Mouse (Mus musculus) cerebellum, adult 2 months (tissue): Measurements from ENCODE around the gene Add1. TPM values are rescaled to one million over a fixed set of nuclear protein-coding genes. Genes with fewer than 3 reads are reported as not detected.

Experiments used
- DNase-seq, 2 experiments: peaks; one replicate each; pipeline ENCODE4 v3.0.0; 2021
- H3K27ac ChIP-seq: fragments of 200-500 bp; 2 replicates; pipeline ENCODE4 v1.5.1; 2012; ENCODE audit warnings: low read length, control low read depth, inconsistent platforms; ENCODE audit not compliant: insufficient read depth
- H3K27me3 ChIP-seq: fragments of 200-500 bp; 2 replicates; pipeline ENCODE4 v1.6.1; 2012; ENCODE audit warnings: inconsistent platforms, mild to moderate bottlenecking, low read length, moderate library complexity; ENCODE audit not compliant: control insufficient read depth, insufficient read depth
- H3K4me1 ChIP-seq: fragments of 200-500 bp; 2 replicates; pipeline ENCODE4 v1.6.1; 2011; ENCODE audit warnings: low read length; ENCODE audit not compliant: control insufficient read depth, insufficient read depth
- H3K4me3 ChIP-seq: fragments of 200-500 bp; replicated peaks from 2 replicates; pipeline ENCODE3; 2011; ENCODE audit warnings: mild to moderate bottlenecking, low read depth, low read length, control low read depth; ENCODE audit not compliant: insufficient read depth
- CTCF ChIP-seq: fragments of 200-500 bp; IDR thresholded peaks from 2 replicates; pipeline ENCODE4 v1.5.1; 2011; ENCODE audit warnings: low read depth, mild to moderate bottlenecking, control low read depth, low read length, moderate library complexity, borderline replicate concordance; ENCODE audit not compliant: insufficient read depth
- POLR2A ChIP-seq: fragments of 200-500 bp; IDR thresholded peaks from 2 replicates; pipeline ENCODE4 v1.6.1; 2011; ENCODE audit warnings: low read length, control low read depth, borderline replicate concordance; ENCODE audit not compliant: insufficient read depth
- WGBS: fragments of 180-500 bp; shearing (Covaris S2); methylation state at CpG from one replicate; pipeline ENCODE4 v1.1.7; 2018; 5-methylcytosine and 5-hydroxymethylcytosine counted together
- polyA plus RNA-seq: library from polyadenylated mRNA; depleted of rRNA; stranded (reverse); fragments of >200 nt; gene quantifications from 2 replicates; pipeline ENCODE4 v1.2.3, GENCODE M21; 2012; rRNA removed

Add1 gene
- polyA plus RNA-seq, 1 experiment, result 315 TPM

- no peaks in the 10 kb centered on the region for H3K27me3 ChIP-seq
- TF ChIP-seq CTCF (no peak), POLR2A (no peak)
- H3K4me1 ChIP-seq, result no peaks in the 10 kb centered on the region
- DNase-seq, result no peak
- no peak overlapping the region for H3K4me3 ChIP-seq
- no peak overlapping the region for H3K27ac ChIP-seq
- 95% methylated on average over 8 of the region's 8 CpGs for WGBS
These were observed 84.1 kb downstream of the Add1 start for GRCm38 (mm10) chr5:34657556-34657955.

- TF ChIP-seq CTCF (peak; percentile 65), POLR2A (peak; percentile 74; the same call in 1 of the 2 replicates)
- H3K27me3 ChIP-seq, result no peaks in the 10 kb centered on the region
- peak within 1 kb of the TSS; percentile 68 for H3K4me3 ChIP-seq
- no peaks in the 10 kb centered on the region for H3K4me1 ChIP-seq
- H3K27ac ChIP-seq, result peak within 1 kb of the TSS; percentile 15; the same call in 1 of the 2 replicates
- WGBS, result under 1% methylated on average over 60 of the region's 60 CpGs
- DNase-seq, result peak; percentile 98 to 100
These were observed 86.5 kb downstream of the Add1 start, which contains the start of the genes Nop14 and Grk4 for GRCm38 (mm10) chr5:34659686-34660590. Gene Nop14, minus strand, starts transcription at chr5:34660148. Gene Grk4, plus strand, starts transcription at chr5:34660379.

- Histone ChIP-seq H3K4me3 (peak overlapping the region; percentile 68), H3K4me1 (no peaks in the 10 kb centered on the region), H3K27ac (peak overlapping the region; percentile 15; the same call in 1 of the 2 replicates), H3K27me3 (no peaks in the 10 kb centered on the region)
- no peak for TF ChIP-seq CTCF
- no peak for TF ChIP-seq POLR2A
- under 1% methylated on average over 57 of the region's 57 CpGs for WGBS
- DNase-seq, result no peak
These were observed 87.2 kb downstream of the Add1 start for GRCm38 (mm10) chr5:34660591-34661130.

- no peak for DNase-seq
- no peaks in the 10 kb centered on the region for H3K4me1 ChIP-seq
- 85% methylated on average over 4 of the region's 4 CpGs for WGBS
- no peaks in the 10 kb centered on the region for H3K27me3 ChIP-seq
- H3K4me3 ChIP-seq, result no peak overlapping the region
- H3K27ac ChIP-seq, result no peak overlapping the region
- TF ChIP-seq POLR2A, result no peak
- no peak for TF ChIP-seq CTCF
These were observed 88.4 kb downstream of the Add1 start for GRCm38 (mm10) chr5:34661909-34662308.

GRCm38 (mm10) chr5:34663231-34663630 lies 89.8 kb downstream of the Add1 start:
- Histone ChIP-seq H3K4me3 (no peak overlapping the region), H3K27ac (no peak overlapping the region), H3K27me3 (no peaks in the 10 kb centered on the region), H3K4me1 (no peaks in the 10 kb centered on the region)
- no peak for TF ChIP-seq POLR2A
- TF ChIP-seq CTCF, result no peak
- no peak for DNase-seq
- WGBS, result 97% methylated on average over 2 of the region's 2 CpGs

- Histone ChIP-seq H3K4me3 (no peak overlapping the region), H3K27ac (no peak overlapping the region), H3K27me3 (no peaks in the 10 kb centered on the region), H3K4me1 (no peaks in the 10 kb centered on the region)
- WGBS, result 90% methylated on average over 2 of the region's 2 CpGs
- no peak for DNase-seq
- TF ChIP-seq CTCF (no peak), POLR2A (no peak)
These were observed 96.0 kb downstream of the Add1 start for GRCm38 (mm10) chr5:34669493-34669892.

- H3K27ac ChIP-seq, result no peak overlapping the region
- no peak for DNase-seq
- 84% methylated on average over 4 of the region's 4 CpGs for WGBS
These were observed 96.8 kb downstream of the Add1 start for GRCm38 (mm10) chr5:34670280-34670679.

More at GRCm38 (mm10) chr5:34670280-34670679, 96.8 kb downstream of the Add1 start:
- H3K27me3 ChIP-seq, result no peaks in the 10 kb centered on the region
- H3K4me1 ChIP-seq, result no peaks in the 10 kb centered on the region
- H3K4me3 ChIP-seq, result no peak overlapping the region
- no peak for TF ChIP-seq CTCF
- no peak for TF ChIP-seq POLR2A

Other genes starting within 250 kb of the Add1 start
- gene Rnf4, start 237.4 kb upstream of the Add1 start, polyA plus RNA-seq, result 77.5 and 80.0 TPM in 2 replicates
- gene Fam193a, start 203.7 kb upstream of the Add1 start, polyA plus RNA-seq, result 45.5 and 52.2 TPM in 2 replicates
- gene Tnip2, start 59.7 kb upstream of the Add1 start, polyA plus RNA-seq, result 9.6 and 10.0 TPM in 2 replicates
- gene Sh3bp2, start 47.8 kb upstream of the Add1 start, polyA plus RNA-seq, result 3.2 and 3.6 TPM in 2 replicates
- 114 and 127 TPM in 2 replicates for gene Mfsd10, start 63.5 kb downstream of the Add1 start, polyA plus RNA-seq
- 19.5 and 21.0 TPM in 2 replicates for gene Nop14, start 86.5 kb downstream of the Add1 start, polyA plus RNA-seq
- 4.6 TPM in 2 replicates for gene Grk4, start 86.7 kb downstream of the Add1 start, polyA plus RNA-seq
- 45.4 and 52.1 TPM in 2 replicates for gene Htt, start 188.1 kb downstream of the Add1 start, polyA plus RNA-seq